Mouse (Mus musculus): ENCODE results near the gene Agl. TPM values are rescaled to one million over a fixed set of nuclear protein-coding genes. Genes with fewer than 3 reads are reported as not detected.

Agl gene
- polyA plus RNA-seq, 1 experiment from 2014 or later = 13.4 TPM

GRCm38 (mm10) chr3:116701601-116702000 is 106.4 kb downstream of the Agl start:
- no peak for ATAC-seq (replicated peaks)
- no peak overlapping the region for H3K9ac ChIP-seq (replicated peaks)
- H3K27ac ChIP-seq (replicated peaks) = no peak overlapping the region
- 96% methylated on average over 4 of the region's 4 CpGs for WGBS
- H3K36me3 ChIP-seq = no peaks in the 10 kb centered on the region
- no peak overlapping the region for H3K4me3 ChIP-seq
- no peak overlapping the region for H3K4me2 ChIP-seq (replicated peaks)
- H3K27me3 ChIP-seq = no peaks in the 10 kb centered on the region
- H3K9me3 ChIP-seq = no peaks in the 10 kb centered on the region
- no peaks in the 10 kb centered on the region for H3K4me1 ChIP-seq

- Histone ChIP-seq H3K9me3 (no peaks in the 10 kb centered on the region), H3K9ac (replicated peaks) (no peak overlapping the region), H3K36me3 (no peaks in the 10 kb centered on the region), H3K4me3 (no peak overlapping the region), H3K27me3 (no peaks in the 10 kb centered on the region), H3K27ac (replicated peaks) (no peak overlapping the region), H3K4me1 (no peaks in the 10 kb centered on the region), H3K4me2 (replicated peaks) (no peak overlapping the region)
- WGBS = 45% methylated on average over 2 of the region's 2 CpGs
- ATAC-seq (replicated peaks) = no peak
Measured at GRCm38 (mm10) chr3:116698786-116699185, 109.2 kb downstream of the Agl start.

GRCm38 (mm10) chr3:116695666-116695985 is 112.3 kb downstream of the Agl start:
- Histone ChIP-seq H3K4me1 (no peaks in the 10 kb centered on the region), H3K27ac (replicated peaks) (no peak overlapping the region), H3K4me3 (no peak overlapping the region), H3K9me3 (no peaks in the 10 kb centered on the region), H3K4me2 (replicated peaks) (no peak overlapping the region), H3K9ac (replicated peaks) (no peak overlapping the region), H3K27me3 (no peaks in the 10 kb centered on the region), H3K36me3 (no peaks in the 10 kb centered on the region)
- 92% methylated on average over 2 of the region's 2 CpGs for WGBS
- ATAC-seq (replicated peaks) = no peak

GRCm38 (mm10) chr3:116694955-116695665 is 112.9 kb downstream of the Agl start:
- H3K27me3 ChIP-seq = no peaks in the 10 kb centered on the region
- no peak overlapping the region for H3K27ac ChIP-seq (replicated peaks)
- no peak overlapping the region for H3K4me3 ChIP-seq
- no peak overlapping the region for H3K4me2 ChIP-seq (replicated peaks)
- H3K4me1 ChIP-seq = no peaks in the 10 kb centered on the region
- no peaks in the 10 kb centered on the region for H3K36me3 ChIP-seq
- WGBS = 86% methylated on average over 8 of the region's 8 CpGs
- no peak overlapping the region for H3K9ac ChIP-seq (replicated peaks)
- no peaks in the 10 kb centered on the region for H3K9me3 ChIP-seq
- ATAC-seq (replicated peaks) = no peak

GRCm38 (mm10) chr3:116694312-116694711 is 113.7 kb downstream of the Agl start:
- 62% methylated on average over 3 of the region's 3 CpGs for WGBS
- no peaks in the 10 kb centered on the region for H3K4me1 ChIP-seq
- no peak overlapping the region for H3K4me3 ChIP-seq
- ATAC-seq (replicated peaks) = no peak
- no peak overlapping the region for H3K9ac ChIP-seq (replicated peaks)
- H3K4me2 ChIP-seq (replicated peaks) = no peak overlapping the region
- H3K36me3 ChIP-seq = no peaks in the 10 kb centered on the region
- no peaks in the 10 kb centered on the region for H3K27me3 ChIP-seq
- no peak overlapping the region for H3K27ac ChIP-seq (replicated peaks)
- H3K9me3 ChIP-seq = no peaks in the 10 kb centered on the region

Other genes starting within 250 kb of the Agl start
- 0.42 and 0.54 TPM in 2 replicates for gene Lrrc39, start 245.2 kb downstream of the Agl start, polyA plus RNA-seq (2015; fragmentation: Nextera tagmentation; extraction: Ambion mirVana)
- 20.1 and 21.0 TPM in 2 replicates for gene Sass6, start 213.2 kb downstream of the Agl start, polyA plus RNA-seq (2015; fragmentation: Nextera tagmentation; extraction: Ambion mirVana)
- gene Trmt13, start 193.6 kb downstream of the Agl start, polyA plus RNA-seq (2015; fragmentation: Nextera tagmentation; extraction: Ambion mirVana) = 25.3 and 28.8 TPM in 2 replicates
- gene Mfsd14a, start 145.5 kb downstream of the Agl start, polyA plus RNA-seq (2015; fragmentation: Nextera tagmentation; extraction: Ambion mirVana) = 71.1 and 73.8 TPM in 2 replicates
- gene Gm43191, start 126.9 kb downstream of the Agl start, polyA plus RNA-seq (2015; fragmentation: Nextera tagmentation; extraction: Ambion mirVana) = 0.32 TPM in 1 of 2 replicates, not detected in the other
- 6.0 and 6.6 TPM in 2 replicates for gene Slc35a3, start 95.3 kb downstream of the Agl start, polyA plus RNA-seq (2015; fragmentation: Nextera tagmentation; extraction: Ambion mirVana)
- 3.2 and 3.8 TPM in 2 replicates for gene Frrs1, start 51.3 kb upstream of the Agl start, polyA plus RNA-seq (2015; fragmentation: Nextera tagmentation; extraction: Ambion mirVana)
- gene 4930455H04Rik, start 160.1 kb upstream of the Agl start, polyA plus RNA-seq (2015; fragmentation: Nextera tagmentation; extraction: Ambion mirVana) = not detected in 2 replicates
- 16.7 and 18.5 TPM in 2 replicates for gene Palmd, start 160.8 kb upstream of the Agl start, polyA plus RNA-seq (2015; fragmentation: Nextera tagmentation; extraction: Ambion mirVana)

Measured in forebrain, embryonic 15.5 days (tissue).